Mouse (Mus musculus): ENCODE measurements around the gene Brd7. TPM values are rescaled to one million over a fixed set of nuclear protein-coding genes. Genes with fewer than 3 reads are reported as not detected.

The Brd7 gene
- polyA plus RNA-seq, 1 experiment from 2014 or later: 79.5 TPM

- no peak for ATAC-seq (ENCODE audit: insufficient number of reproducible peaks, low FRiP score)
- Histone ChIP-seq H3K27ac (ENCODE audit: poor library complexity, severe bottlenecking) (no peak overlapping the region), H3K4me1 (replicated peaks) (peaks cover 44% of the 10 kb centered on the region), H3K27me3 (replicated peaks) (peaks cover 12% of the 10 kb centered on the region), H3K4me2 (no peak overlapping the region), H3K9ac (no peak overlapping the region), H3K36me3 (no peaks in the 10 kb centered on the region), H3K4me3 (no peak overlapping the region), H3K9me3 (replicated peaks) (no peaks in the 10 kb centered on the region)
- 69% methylated on average over 13 of the region's 13 CpGs for WGBS
Observed at GRCm38 (mm10) chr8:88283243-88284115, 78.5 kb downstream of the Brd7 start.

DNA sequence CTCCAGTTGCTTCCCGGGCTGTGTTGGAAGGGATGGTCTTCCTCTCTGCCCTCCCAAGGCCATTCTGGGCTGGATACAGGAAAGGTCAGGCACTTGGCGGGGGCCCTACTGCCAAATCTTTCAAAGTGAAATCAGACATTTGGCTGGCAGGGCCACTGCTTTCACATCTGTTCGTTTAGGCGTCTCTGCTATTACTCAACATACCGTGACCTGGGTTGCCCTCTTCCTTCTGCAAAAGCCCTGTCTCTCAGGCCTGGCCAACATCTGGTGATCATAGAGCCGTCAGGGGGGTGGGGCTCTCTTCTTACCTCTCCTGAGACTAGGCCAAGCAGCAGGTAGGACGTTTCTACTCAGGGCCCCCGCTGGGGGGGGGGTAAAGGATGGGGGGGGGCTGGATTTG lies 79.3 kb downstream of the Brd7 start:
- Histone ChIP-seq H3K27me3 (replicated peaks) (peaks cover 14% of the 10 kb centered on the region), H3K4me3 (no peak overlapping the region), H3K9me3 (replicated peaks) (no peaks in the 10 kb centered on the region), H3K36me3 (no peaks in the 10 kb centered on the region), H3K4me1 (replicated peaks) (peaks cover 37% of the 10 kb centered on the region), H3K9ac (no peak overlapping the region), H3K27ac (ENCODE audit: poor library complexity, severe bottlenecking) (no peak overlapping the region), H3K4me2 (no peak overlapping the region)
- no peak for ATAC-seq (ENCODE audit: insufficient number of reproducible peaks, low FRiP score)
- 37% methylated on average over 8 of the region's 8 CpGs for WGBS

Other genes with a start within 250 kb of the Brd7 start
- 39.4 and 41.5 TPM in 2 replicates for gene Cnep1r1, start 243.4 kb downstream of the Brd7 start, polyA plus RNA-seq (2016; fragmentation: Nextera tagmentation; extraction: Ambion mirVana)
- gene Heatr3, start 224.3 kb downstream of the Brd7 start, polyA plus RNA-seq (2016; fragmentation: Nextera tagmentation; extraction: Ambion mirVana): 31.9 and 33.2 TPM in 2 replicates
- 9.9 and 10.8 TPM in 2 replicates for gene Tent4b, start 163.0 kb downstream of the Brd7 start, polyA plus RNA-seq (2016; fragmentation: Nextera tagmentation; extraction: Ambion mirVana)
- gene Adcy7, start 89.8 kb downstream of the Brd7 start, polyA plus RNA-seq (2016; fragmentation: Nextera tagmentation; extraction: Ambion mirVana): 3.8 and 4.1 TPM in 2 replicates
- 26.5 and 27.7 TPM in 2 replicates for gene Nkd1, start 159.2 kb upstream of the Brd7 start, polyA plus RNA-seq (2016; fragmentation: Nextera tagmentation; extraction: Ambion mirVana)